Mouse (Mus musculus) stomach, embryonic 16.5 days (tissue): Measurements from ENCODE around the gene Cdc25b. TPM values are rescaled to one million over a fixed set of nuclear protein-coding genes. Genes with fewer than 3 reads are reported as not detected.

ENCODE experiments used
- ATAC-seq: fragments of 200-750 bp; cut with Nextera tagmentation; 2 replicates; pipeline ENCODE4 v1.8.0; 2017; ENCODE audit warnings: moderate number of reproducible peaks, moderate TSS enrichment; ENCODE audit not compliant: insufficient read depth, low FRiP score
- H3K27ac ChIP-seq: fragments of 300-500 bp; sonication (generic); 2 replicates; pipeline ENCODE4 v1.5.1; 2014; ENCODE audit warnings: low read length
- H3K27me3 ChIP-seq: fragments of 300-500 bp; sonication (generic); 2 replicates; pipeline ENCODE4 v1.6.1; 2014; ENCODE audit warnings: low read length, control low read depth, mixed read lengths; ENCODE audit not compliant: control insufficient read depth, insufficient read depth
- H3K36me3 ChIP-seq: fragments of 300-500 bp; sonication (generic); 2 replicates; pipeline ENCODE4 v1.6.1; 2014; ENCODE audit warnings: low read length; ENCODE audit not compliant: control insufficient read depth, insufficient read depth
- H3K4me1 ChIP-seq: fragments of 300-500 bp; sonication (generic); 2 replicates; pipeline ENCODE4 v1.6.1; 2014; ENCODE audit warnings: low read length, control low read depth, mixed read lengths; ENCODE audit not compliant: control insufficient read depth, insufficient read depth
- H3K4me2 ChIP-seq: fragments of 300-500 bp; sonication (generic); 2 replicates; pipeline ENCODE4 v1.6.1; 2014; ENCODE audit warnings: low read depth, low read length, mixed read lengths
- H3K4me3 ChIP-seq: fragments of 300-500 bp; sonication (generic); replicated peaks from 2 replicates; pipeline ENCODE4 v1.5.1; 2014; ENCODE audit warnings: mild to moderate bottlenecking, low read length
- H3K9ac ChIP-seq: fragments of 300-500 bp; sonication (generic); 2 replicates; pipeline ENCODE4 v1.6.1; 2014; ENCODE audit warnings: low read length
- H3K9me3 ChIP-seq: fragments of 300-500 bp; sonication (generic); replicated peaks from 2 replicates; pipeline ENCODE4 v1.6.1; 2016; ENCODE audit warnings: low read length, control low read depth; ENCODE audit not compliant: control insufficient read depth
- whole genome bisulfite sequencing: fragments of 180-500 bp; shearing (Covaris S2); extraction: QIAGEN DNeasy Blood & Tissue Kit; methylation state at CpG from one replicate; pipeline ENCODE4 v1.1.7; 2014; 5-methylcytosine and 5-hydroxymethylcytosine counted together
- polyA plus RNA-seq: library from polyadenylated mRNA; unstranded; fragments of >200 nt; fragmentation: Nextera tagmentation; extraction: Ambion mirVana; gene quantifications from 2 replicates; pipeline ENCODE4 v1.2.1, GENCODE M21; 2015

Gene Cdc25b
- polyA plus RNA-seq, 1 experiment from 2014 or later: 72.3 TPM

DNA sequence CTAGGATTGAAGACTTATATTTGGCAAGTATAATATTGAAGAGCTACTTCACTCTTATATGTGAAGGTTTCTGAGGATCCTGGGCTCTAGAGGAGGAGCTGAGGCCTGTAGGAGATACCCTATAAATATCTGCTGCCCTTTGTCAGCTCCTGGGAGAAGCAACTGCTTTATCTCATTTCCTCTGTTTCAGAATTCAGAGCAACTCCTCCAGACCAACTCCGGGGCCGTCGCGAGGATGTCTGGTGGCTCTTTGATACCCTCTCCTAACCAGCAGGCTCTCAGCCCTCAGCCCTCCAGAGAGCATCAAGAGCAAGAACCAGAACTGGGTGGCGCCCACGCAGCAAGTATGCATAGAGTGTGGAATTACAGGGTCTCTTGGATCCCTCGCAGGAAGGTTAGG lies 56.2 kb downstream of the Cdc25b start:
- H3K36me3 ChIP-seq: peaks cover 41% of the 10 kb centered on the region
- no peaks in the 10 kb centered on the region for H3K9me3 ChIP-seq
- H3K27ac ChIP-seq: no peak overlapping the region
- no peak for ATAC-seq
- no peaks in the 10 kb centered on the region for H3K27me3 ChIP-seq
- no peaks in the 10 kb centered on the region for H3K4me1 ChIP-seq
- H3K4me3 ChIP-seq: no peak overlapping the region
- no peak overlapping the region for H3K9ac ChIP-seq
- WGBS: 82% methylated on average over 7 of the region's 7 CpGs
- no peak overlapping the region for H3K4me2 ChIP-seq

Other genes starting within 250 kb of the Cdc25b start
- 9.8 and 10.9 TPM in 2 replicates for gene Gfra4, start 143.9 kb upstream of the Cdc25b start, polyA plus RNA-seq
- gene Adam33, start 123.1 kb upstream of the Cdc25b start, polyA plus RNA-seq: 14.2 and 15.5 TPM in 2 replicates
- gene Siglec1, start 100.2 kb upstream of the Cdc25b start, polyA plus RNA-seq: 0.29 and 0.44 TPM in 2 replicates
- gene Hspa12b, start 59.7 kb upstream of the Cdc25b start, polyA plus RNA-seq: 25.0 TPM in 2 replicates
- gene Gm11037, start 53.5 kb upstream of the Cdc25b start, polyA plus RNA-seq: not detected in 2 replicates
- gene 1700037H04Rik, start 26.9 kb upstream of the Cdc25b start, polyA plus RNA-seq: 73.0 and 78.4 TPM in 2 replicates
- 9.2 and 10.4 TPM in 2 replicates for gene Cenpb, start 6.9 kb upstream of the Cdc25b start, polyA plus RNA-seq
- gene Spef1, start 333 bp downstream of the Cdc25b start, polyA plus RNA-seq: 3.6 and 4.8 TPM in 2 replicates
- 25.7 and 26.4 TPM in 2 replicates for gene Ap5s1, start 20.1 kb downstream of the Cdc25b start, polyA plus RNA-seq
- 23.7 and 29.3 TPM in 2 replicates for gene Mavs, start 47.1 kb downstream of the Cdc25b start, polyA plus RNA-seq
- 24.2 and 25.0 TPM in 2 replicates for gene Pank2, start 75.5 kb downstream of the Cdc25b start, polyA plus RNA-seq
- gene Rnf24, start 165.9 kb downstream of the Cdc25b start, polyA plus RNA-seq: 2.9 and 3.0 TPM in 2 replicates